Mouse (Mus musculus): ENCODE results near the gene Styxl1. TPM values are rescaled to one million over a fixed set of nuclear protein-coding genes. Genes with fewer than 3 reads are reported as not detected.

Gene Styxl1
- polyA plus RNA-seq, 1 experiment from 2014 or later = 0.84 TPM

DNA sequence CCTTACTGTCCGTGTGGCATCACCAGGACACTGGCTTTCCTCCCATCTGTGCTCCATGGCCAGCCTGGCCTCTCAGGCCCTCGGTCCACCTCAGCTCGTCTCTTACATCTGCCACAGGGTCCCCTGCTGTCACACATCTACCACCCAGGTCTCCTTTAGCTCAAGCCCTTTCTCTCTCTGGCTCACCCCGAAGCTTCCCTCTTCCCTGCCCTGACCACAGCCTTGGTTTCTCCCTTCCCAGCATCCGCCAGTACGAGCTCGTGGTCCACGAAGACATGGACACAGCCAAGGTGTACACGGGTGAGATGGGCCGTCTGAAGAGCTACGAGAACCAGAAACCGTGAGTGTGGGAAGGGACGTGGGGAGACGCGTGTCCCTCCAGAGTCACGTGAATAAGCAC is 46.9 kb downstream of the Styxl1 start:
- Histone ChIP-seq H3K27me3 (ENCODE audit: control insufficient read depth, insufficient read depth, low read depth, low read length) (no peaks in the 10 kb centered on the region), H3K9ac (ENCODE audit: low read length) (no peak overlapping the region), H3K4me1 (replicated peaks; ENCODE audit: control insufficient read depth, insufficient read depth, low read length) (no peaks in the 10 kb centered on the region), H3K27ac (ENCODE audit: low read length) (no peak overlapping the region), H3K4me3 (ENCODE audit: low read length) (no peak overlapping the region), H3K9me3 (ENCODE audit: control insufficient read depth, low read length) (no peaks in the 10 kb centered on the region), H3K36me3 (ENCODE audit: control insufficient read depth, insufficient read depth, low read length) (peaks cover 52% of the 10 kb centered on the region), H3K4me2 (ENCODE audit: low read depth, low read length) (no peak overlapping the region)
- 92% methylated on average over 16 of the region's 16 CpGs for WGBS
- ATAC-seq (ENCODE audit: low read depth) = no peak

GRCm38 (mm10) chr5:135730916-135731315 is 47.3 kb downstream of the Styxl1 start:
- Histone ChIP-seq H3K9ac (ENCODE audit: low read length) (no peak overlapping the region), H3K36me3 (ENCODE audit: control insufficient read depth, insufficient read depth, low read length) (peaks cover 50% of the 10 kb centered on the region), H3K27me3 (ENCODE audit: control insufficient read depth, insufficient read depth, low read depth, low read length) (no peaks in the 10 kb centered on the region), H3K4me2 (ENCODE audit: low read depth, low read length) (no peak overlapping the region), H3K27ac (ENCODE audit: low read length) (no peak overlapping the region), H3K9me3 (ENCODE audit: control insufficient read depth, low read length) (no peaks in the 10 kb centered on the region), H3K4me3 (ENCODE audit: low read length) (no peak overlapping the region), H3K4me1 (replicated peaks; ENCODE audit: control insufficient read depth, insufficient read depth, low read length) (peaks cover 2% of the 10 kb centered on the region)
- no peak for ATAC-seq (ENCODE audit: low read depth)
- WGBS = 94% methylated on average over 10 of the region's 10 CpGs

DNA sequence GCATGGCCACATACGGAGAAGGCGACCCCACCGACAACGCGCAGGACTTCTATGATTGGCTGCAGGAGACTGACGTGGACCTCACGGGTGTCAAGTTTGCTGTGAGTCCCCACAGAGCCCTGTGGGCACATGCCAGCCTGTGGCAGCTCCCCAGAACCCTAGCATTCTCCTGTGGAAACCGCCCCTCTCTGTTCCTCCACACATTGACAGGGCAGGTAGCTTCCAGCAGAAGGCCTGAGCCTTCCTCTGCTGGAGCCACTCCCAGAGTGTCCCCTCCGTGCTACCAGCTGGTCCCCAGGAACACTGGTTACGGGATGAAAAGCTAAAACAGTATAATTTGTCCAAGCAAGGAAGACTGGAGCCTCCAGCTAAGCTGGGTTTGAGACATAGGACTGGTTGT is 47.9 kb downstream of the Styxl1 start:
- H3K4me2 ChIP-seq (ENCODE audit: low read depth, low read length) = no peak overlapping the region
- no peak for ATAC-seq (ENCODE audit: low read depth)
- no peak overlapping the region for H3K27ac ChIP-seq (ENCODE audit: low read length)
- 93% methylated on average over 10 of the region's 10 CpGs for WGBS
- H3K4me3 ChIP-seq (ENCODE audit: low read length) = no peak overlapping the region
- peaks cover 44% of the 10 kb centered on the region for H3K36me3 ChIP-seq (ENCODE audit: control insufficient read depth, insufficient read depth, low read length)
- H3K9ac ChIP-seq (ENCODE audit: low read length) = no peak overlapping the region
- H3K9me3 ChIP-seq (ENCODE audit: control insufficient read depth, low read length) = no peaks in the 10 kb centered on the region
- peaks cover 8% of the 10 kb centered on the region for H3K4me1 ChIP-seq (replicated peaks; ENCODE audit: control insufficient read depth, insufficient read depth, low read length)
- H3K27me3 ChIP-seq (ENCODE audit: control insufficient read depth, insufficient read depth, low read depth, low read length) = no peaks in the 10 kb centered on the region

- peaks cover 17% of the 10 kb centered on the region for H3K4me1 ChIP-seq (replicated peaks; ENCODE audit: control insufficient read depth, insufficient read depth, low read length)
- H3K36me3 ChIP-seq (ENCODE audit: control insufficient read depth, insufficient read depth, low read length) = peaks cover 35% of the 10 kb centered on the region
- H3K9me3 ChIP-seq (ENCODE audit: control insufficient read depth, low read length) = no peaks in the 10 kb centered on the region
- no peak overlapping the region for H3K9ac ChIP-seq (ENCODE audit: low read length)
- no peak overlapping the region for H3K4me2 ChIP-seq (ENCODE audit: low read depth, low read length)
- H3K4me3 ChIP-seq (ENCODE audit: low read length) = no peak overlapping the region
- no peak for ATAC-seq (ENCODE audit: low read depth)
- no peak overlapping the region for H3K27ac ChIP-seq (ENCODE audit: low read length)
- H3K27me3 ChIP-seq (ENCODE audit: control insufficient read depth, insufficient read depth, low read depth, low read length) = no peaks in the 10 kb centered on the region
- WGBS = 85% methylated on average over 13 of the region's 13 CpGs
Observed at GRCm38 (mm10) chr5:135729351-135729750, 48.8 kb downstream of the Styxl1 start.

- peaks cover 17% of the 10 kb centered on the region for H3K4me1 ChIP-seq (replicated peaks; ENCODE audit: control insufficient read depth, insufficient read depth, low read length)
- H3K36me3 ChIP-seq (ENCODE audit: control insufficient read depth, insufficient read depth, low read length) = peaks cover 25% of the 10 kb centered on the region
- H3K27ac ChIP-seq (ENCODE audit: low read length) = no peak overlapping the region
- no peaks in the 10 kb centered on the region for H3K9me3 ChIP-seq (ENCODE audit: control insufficient read depth, low read length)
- no peak overlapping the region for H3K9ac ChIP-seq (ENCODE audit: low read length)
- no peak for ATAC-seq (ENCODE audit: low read depth)
- H3K27me3 ChIP-seq (ENCODE audit: control insufficient read depth, insufficient read depth, low read depth, low read length) = no peaks in the 10 kb centered on the region
- H3K4me2 ChIP-seq (ENCODE audit: low read depth, low read length) = no peak overlapping the region
- 89% methylated on average over 13 of the region's 13 CpGs for WGBS
- no peak overlapping the region for H3K4me3 ChIP-seq (ENCODE audit: low read length)
Observed at GRCm38 (mm10) chr5:135728361-135728760, 49.8 kb downstream of the Styxl1 start.

GRCm38 (mm10) chr5:135727871-135728270 is 50.3 kb downstream of the Styxl1 start:
- Histone ChIP-seq H3K27me3 (ENCODE audit: control insufficient read depth, insufficient read depth, low read depth, low read length) (no peaks in the 10 kb centered on the region), H3K4me2 (ENCODE audit: low read depth, low read length) (no peak overlapping the region), H3K9me3 (ENCODE audit: control insufficient read depth, low read length) (no peaks in the 10 kb centered on the region), H3K9ac (ENCODE audit: low read length) (no peak overlapping the region), H3K36me3 (ENCODE audit: control insufficient read depth, insufficient read depth, low read length) (peaks cover 20% of the 10 kb centered on the region), H3K4me1 (replicated peaks; ENCODE audit: control insufficient read depth, insufficient read depth, low read length) (peaks cover 17% of the 10 kb centered on the region), H3K4me3 (ENCODE audit: low read length) (no peak overlapping the region), H3K27ac (ENCODE audit: low read length) (no peak overlapping the region)
- WGBS = 86% methylated on average over 9 of the region's 9 CpGs
- ATAC-seq (ENCODE audit: low read depth) = no peak

- no peak for ATAC-seq (ENCODE audit: low read depth)
- Histone ChIP-seq H3K9me3 (ENCODE audit: control insufficient read depth, low read length) (no peaks in the 10 kb centered on the region), H3K4me2 (ENCODE audit: low read depth, low read length) (no peak overlapping the region), H3K4me3 (ENCODE audit: low read length) (no peak overlapping the region), H3K27ac (ENCODE audit: low read length) (no peak overlapping the region), H3K9ac (ENCODE audit: low read length) (no peak overlapping the region), H3K4me1 (replicated peaks; ENCODE audit: control insufficient read depth, insufficient read depth, low read length) (peaks cover 21% of the 10 kb centered on the region), H3K36me3 (ENCODE audit: control insufficient read depth, insufficient read depth, low read length) (peaks cover 13% of the 10 kb centered on the region), H3K27me3 (ENCODE audit: control insufficient read depth, insufficient read depth, low read depth, low read length) (no peaks in the 10 kb centered on the region)
- 83% methylated on average over 2 of the region's 2 CpGs for WGBS
Observed at GRCm38 (mm10) chr5:135726641-135727346, 51.4 kb downstream of the Styxl1 start.

DNA sequence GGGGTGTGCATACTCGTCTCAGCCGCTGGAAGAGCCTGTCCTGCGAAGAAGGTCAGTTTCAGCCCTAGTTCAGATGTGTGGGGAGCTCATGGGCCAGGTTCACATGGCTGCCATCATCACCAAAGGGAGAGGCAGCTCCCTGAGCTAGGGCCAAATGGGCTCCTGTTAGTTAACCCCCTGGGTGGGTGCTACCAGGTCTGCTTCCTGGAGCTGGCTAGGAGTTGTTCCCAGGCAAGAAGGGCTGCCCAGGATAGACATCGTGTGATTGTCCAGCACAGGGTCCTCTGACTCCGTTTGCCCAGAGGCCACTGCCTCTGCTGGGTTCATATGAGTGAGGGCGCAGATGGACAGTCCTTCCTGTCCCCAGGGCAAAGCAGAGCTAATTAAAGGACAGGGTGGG is 52.2 kb downstream of the Styxl1 start:
- H3K27ac ChIP-seq (ENCODE audit: low read length) = peak overlapping the region; percentile 59; the same call in 1 of the 2 replicates
- ATAC-seq (ENCODE audit: low read depth) = no peak
- H3K27me3 ChIP-seq (ENCODE audit: control insufficient read depth, insufficient read depth, low read depth, low read length) = no peaks in the 10 kb centered on the region
- WGBS = 48% methylated on average over 6 of the region's 6 CpGs
- H3K9me3 ChIP-seq (ENCODE audit: control insufficient read depth, low read length) = no peaks in the 10 kb centered on the region
- peaks cover 9% of the 10 kb centered on the region for H3K36me3 ChIP-seq (ENCODE audit: control insufficient read depth, insufficient read depth, low read length)
- H3K9ac ChIP-seq (ENCODE audit: low read length) = peak overlapping the region; percentile 44
- H3K4me2 ChIP-seq (ENCODE audit: low read depth, low read length) = peak overlapping the region; percentile 44
- no peak overlapping the region for H3K4me3 ChIP-seq (ENCODE audit: low read length)
- peaks cover 21% of the 10 kb centered on the region for H3K4me1 ChIP-seq (replicated peaks; ENCODE audit: control insufficient read depth, insufficient read depth, low read length)

DNA sequence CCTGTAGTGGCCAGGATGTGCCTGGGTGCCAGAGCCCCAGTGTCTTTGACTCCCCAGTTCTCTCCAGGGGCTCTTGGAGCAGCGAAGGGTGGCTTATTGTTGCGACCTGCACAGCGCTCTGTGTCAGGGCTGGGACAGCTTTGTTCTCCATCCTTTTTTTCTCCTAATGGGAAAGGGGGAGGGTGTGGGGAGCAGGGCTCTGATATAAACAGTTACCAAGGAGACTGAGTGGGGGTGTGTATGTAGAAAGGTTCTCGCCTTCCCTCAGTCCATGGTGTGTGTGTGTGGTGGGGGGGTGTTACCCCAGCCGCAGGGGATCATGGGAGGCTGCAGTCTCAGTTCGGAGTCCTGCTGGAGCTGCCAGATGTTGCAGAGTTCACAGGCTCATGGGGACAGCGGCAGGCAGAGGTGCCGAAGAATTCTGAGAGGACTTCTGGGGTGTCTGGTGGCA is 52.8 kb downstream of the Styxl1 start:
- H3K4me3 ChIP-seq (ENCODE audit: low read length) = no peak overlapping the region
- peaks cover 5% of the 10 kb centered on the region; the same call in 1 of the 2 replicates for H3K36me3 ChIP-seq (ENCODE audit: control insufficient read depth, insufficient read depth, low read length)
- H3K27me3 ChIP-seq (ENCODE audit: control insufficient read depth, insufficient read depth, low read depth, low read length) = no peaks in the 10 kb centered on the region
- peak overlapping the region; percentile 44 for H3K4me2 ChIP-seq (ENCODE audit: low read depth, low read length)
- peak; percentile 83 for ATAC-seq (ENCODE audit: low read depth)
- WGBS = 20% methylated on average over 8 of the region's 8 CpGs
- peak overlapping the region; percentile 59; the same call in 1 of the 2 replicates for H3K27ac ChIP-seq (ENCODE audit: low read length)
- H3K9me3 ChIP-seq (ENCODE audit: control insufficient read depth, low read length) = no peaks in the 10 kb centered on the region
- peak overlapping the region; percentile 44 for H3K9ac ChIP-seq (ENCODE audit: low read length)
- H3K4me1 ChIP-seq (replicated peaks; ENCODE audit: control insufficient read depth, insufficient read depth, low read length) = peaks cover 21% of the 10 kb centered on the region

Data from lung, embryonic 16.5 days (tissue).